Mouse (Mus musculus) ES-E14 (cell line): ENCODE measurements at regions not wholly inside any gene's neighbourhood (a gene's known extent, or its start where the extent isn't known, plus 50 kb on each side); places are given as distances from the start of the nearest gene placed in this dataset.

ENCODE experiments used
- HCFC1 ChIP-seq: IDR thresholded peaks from 2 replicates; pipeline ENCODE4 v1.6.1; 2012; ENCODE audit warnings: low read length, inconsistent platforms, borderline replicate concordance; ENCODE audit not compliant: insufficient read depth
- ZNF384 ChIP-seq: IDR thresholded peaks from 2 replicates; pipeline ENCODE4 v1.6.1; 2012; ENCODE audit warnings: low read depth, low read length, inconsistent platforms

DNA sequence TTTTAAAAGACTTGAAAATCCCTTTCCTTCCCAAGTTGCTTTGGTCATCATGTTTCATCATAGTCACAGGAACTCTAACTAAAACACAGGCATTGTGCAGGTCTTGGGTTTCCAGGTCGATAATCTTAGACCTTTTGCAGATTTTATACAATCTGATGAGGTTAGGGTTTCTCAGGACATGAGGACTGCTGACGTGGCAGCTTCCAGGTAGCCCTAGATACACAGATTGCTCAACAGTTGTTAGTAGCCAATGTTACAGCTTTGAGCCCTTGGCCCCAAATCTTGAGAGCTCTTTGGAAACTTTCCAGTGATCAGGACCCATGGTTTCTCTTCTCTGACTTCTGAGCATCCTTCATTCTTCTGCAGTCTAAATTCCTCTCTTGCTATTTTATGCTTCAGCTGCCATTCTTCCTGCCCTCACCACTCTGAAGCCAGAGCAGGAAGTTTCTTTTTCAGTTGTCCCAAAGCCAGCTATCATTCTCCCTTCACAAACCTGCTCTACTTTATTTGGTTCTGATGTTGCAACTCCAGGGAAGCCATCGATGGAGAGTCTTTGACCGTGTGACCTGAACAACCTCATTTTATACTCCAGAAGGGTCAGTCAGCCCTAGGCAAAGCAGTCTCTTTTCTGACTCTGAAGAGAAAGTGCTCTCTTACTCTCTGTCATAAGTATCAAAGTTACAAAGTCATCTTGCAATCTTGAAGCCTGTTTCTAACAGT is 71.3 kb upstream of the A1bg start:
- TF ChIP-seq HCFC1: no peak
- TF ChIP-seq ZNF384: no peak
